Mouse (Mus musculus) embryonic facial prominence, embryonic 14.5 days (tissue): ENCODE data around the gene Pcbp2. TPM values are rescaled to one million over a fixed set of nuclear protein-coding genes. Genes with fewer than 3 reads are reported as not detected.

Experiments used
- ATAC-seq: fragments of 200-750 bp; cut with Nextera tagmentation; 2 replicates; pipeline ENCODE4 v1.8.0; 2017; ENCODE audit warnings: low read depth, moderate number of reproducible peaks, moderate TSS enrichment
- DNase-seq: peaks from one replicate; pipeline ENCODE4 v3.0.0-alpha.2; 2015; ENCODE audit warnings: low spot score
- H3K27ac ChIP-seq: fragments of 300-500 bp; sonication (generic); replicated peaks from 2 replicates; pipeline ENCODE4 v1.5.1; 2014; ENCODE audit warnings: low read depth, mild to moderate bottlenecking, low read length, moderate library complexity
- H3K27me3 ChIP-seq: fragments of 300-500 bp; sonication (generic); replicated peaks from 2 replicates; pipeline ENCODE4 v1.6.1; 2014; ENCODE audit warnings: low read length; ENCODE audit not compliant: control insufficient read depth, insufficient read depth
- H3K36me3 ChIP-seq: fragments of 300-500 bp; sonication (generic); 2 replicates; pipeline ENCODE4 v1.6.1; 2014; ENCODE audit warnings: low read length, mixed read lengths; ENCODE audit not compliant: control insufficient read depth, insufficient read depth
- H3K4me1 ChIP-seq: fragments of 300-500 bp; sonication (generic); 2 replicates; pipeline ENCODE4 v1.6.1; 2014; ENCODE audit warnings: antibody characterized with exemption, low read length; ENCODE audit not compliant: control insufficient read depth, insufficient read depth
- H3K4me2 ChIP-seq: fragments of 300-500 bp; sonication (generic); 2 replicates; pipeline ENCODE4 v1.6.1; 2014; ENCODE audit warnings: low read depth, mild to moderate bottlenecking, low read length, moderate library complexity, mixed read lengths
- H3K4me3 ChIP-seq: fragments of 300-500 bp; sonication (generic); 2 replicates; pipeline ENCODE4 v1.5.1; 2014; ENCODE audit warnings: low read depth, mild to moderate bottlenecking, low read length
- H3K9ac ChIP-seq: fragments of 300-500 bp; sonication (generic); 2 replicates; pipeline ENCODE4 v1.6.1; 2014; ENCODE audit warnings: low read depth, mild to moderate bottlenecking, low read length, moderate library complexity, mixed read lengths
- H3K9me3 ChIP-seq: fragments of 300-500 bp; sonication (generic); 2 replicates; pipeline ENCODE4 v1.6.1; 2016; ENCODE audit warnings: low read length; ENCODE audit not compliant: control insufficient read depth
- WGBS: fragments of 180-500 bp; shearing (Covaris S2); extraction: QIAGEN DNeasy Blood & Tissue Kit; methylation state at CpG from one replicate; pipeline ENCODE4 v1.1.7; 2014; 5-methylcytosine and 5-hydroxymethylcytosine counted together
- polyA plus RNA-seq: library from polyadenylated mRNA; unstranded; fragments of >200 nt; fragmentation: Nextera tagmentation; extraction: Ambion mirVana; gene quantifications from 2 replicates; pipeline ENCODE4 v1.2.1, GENCODE M21; 2014

Pcbp2 gene
- polyA plus RNA-seq, 1 experiment from 2014 or later, result 276 TPM

- Histone ChIP-seq H3K36me3 (peaks cover 86% of the 10 kb centered on the region), H3K27ac (no peak overlapping the region), H3K4me1 (no peaks in the 10 kb centered on the region), H3K4me2 (no peak overlapping the region), H3K9ac (no peak overlapping the region), H3K9me3 (no peaks in the 10 kb centered on the region), H3K4me3 (no peak overlapping the region), H3K27me3 (no peaks in the 10 kb centered on the region)
- ATAC-seq, result no peak
- WGBS, result 87% methylated on average over 4 of the region's 4 CpGs
- no peak for DNase-seq
These were observed 61.2 kb downstream of the Pcbp2 start for GRCm38 (mm10) chr15:102531586-102531985.

GRCm38 (mm10) chr15:102532106-102532900 is 62.0 kb downstream of the Pcbp2 start:
- Histone ChIP-seq H3K4me1 (no peaks in the 10 kb centered on the region), H3K36me3 (peaks cover 91% of the 10 kb centered on the region), H3K4me3 (no peak overlapping the region), H3K27ac (no peak overlapping the region), H3K9me3 (no peaks in the 10 kb centered on the region), H3K9ac (no peak overlapping the region), H3K27me3 (no peaks in the 10 kb centered on the region), H3K4me2 (no peak overlapping the region)
- ATAC-seq (no peak), DNase-seq (no peak)
- 94% methylated on average over 3 of the region's 3 CpGs for WGBS

GRCm38 (mm10) chr15:102533926-102534325 is 63.6 kb downstream of the Pcbp2 start:
- ATAC-seq, result no peak
- no peak overlapping the region for H3K4me2 ChIP-seq
- H3K9ac ChIP-seq, result no peak overlapping the region
- 92% methylated on average over 7 of the region's 7 CpGs for WGBS
- H3K27ac ChIP-seq, result no peak overlapping the region
- peaks cover 83% of the 10 kb centered on the region for H3K36me3 ChIP-seq
- no peak overlapping the region for H3K4me3 ChIP-seq
- H3K9me3 ChIP-seq, result no peaks in the 10 kb centered on the region
- no peaks in the 10 kb centered on the region for H3K27me3 ChIP-seq
- no peak for DNase-seq
- no peaks in the 10 kb centered on the region for H3K4me1 ChIP-seq

- peaks cover 83% of the 10 kb centered on the region for H3K36me3 ChIP-seq
These were observed 74.5 kb downstream of the Pcbp2 start for GRCm38 (mm10) chr15:102544801-102545200.

GRCm38 (mm10) chr15:102546246-102546645 is 75.9 kb downstream of the Pcbp2 start:
- Histone ChIP-seq H3K4me2 (no peak overlapping the region), H3K9ac (no peak overlapping the region), H3K27ac (no peak overlapping the region), H3K4me1 (no peaks in the 10 kb centered on the region), H3K4me3 (no peak overlapping the region), H3K27me3 (no peaks in the 10 kb centered on the region), H3K9me3 (no peaks in the 10 kb centered on the region), H3K36me3 (peaks cover 74% of the 10 kb centered on the region)
- WGBS, result 88% methylated on average over 3 of the region's 3 CpGs
- ATAC-seq, result no peak
- DNase-seq, result no peak

More at GRCm38 (mm10) chr15:102544801-102545200, 74.5 kb downstream of the Pcbp2 start:
- Histone ChIP-seq H3K9me3 (no peaks in the 10 kb centered on the region), H3K9ac (no peak overlapping the region), H3K27ac (no peak overlapping the region), H3K27me3 (no peaks in the 10 kb centered on the region), H3K4me1 (no peaks in the 10 kb centered on the region), H3K4me2 (no peak overlapping the region), H3K4me3 (no peak overlapping the region)
- ATAC-seq, result no peak
- no peak for DNase-seq
- 93% methylated on average over 4 of the region's 4 CpGs for WGBS

GRCm38 (mm10) chr15:102546677-102547427 is 76.5 kb downstream of the Pcbp2 start:
- Histone ChIP-seq H3K27me3 (no peaks in the 10 kb centered on the region), H3K36me3 (peaks cover 74% of the 10 kb centered on the region), H3K4me1 (no peaks in the 10 kb centered on the region), H3K9ac (no peak overlapping the region), H3K4me2 (no peak overlapping the region), H3K27ac (no peak overlapping the region), H3K4me3 (no peak overlapping the region), H3K9me3 (no peaks in the 10 kb centered on the region)
- 84% methylated on average over 3 of the region's 3 CpGs for WGBS
- ATAC-seq (peak; percentile 63; the same call in 1 of the 2 replicates), DNase-seq (peak; percentile 77)

- Histone ChIP-seq H3K9me3 (no peaks in the 10 kb centered on the region), H3K27me3 (no peaks in the 10 kb centered on the region), H3K27ac (no peak overlapping the region), H3K9ac (no peak overlapping the region), H3K4me3 (no peak overlapping the region), H3K4me2 (no peak overlapping the region), H3K36me3 (peaks cover 74% of the 10 kb centered on the region), H3K4me1 (no peaks in the 10 kb centered on the region)
- DNase-seq, result no peak
- 87% methylated on average over 3 of the region's 3 CpGs for WGBS
- ATAC-seq, result no peak
These were observed 77.1 kb downstream of the Pcbp2 start for GRCm38 (mm10) chr15:102547478-102547877.
